Mouse (Mus musculus) megakaryocyte, embryonic 14.5 days (primary cell): ENCODE data around the gene Gad1. TPM values are rescaled to one million over a fixed set of nuclear protein-coding genes. Genes with fewer than 3 reads are reported as not detected.
"Not testable (repeated sequence)": the region's sequence is repeated elsewhere in the genome, so short reads cannot be mapped to it uniquely, and the experiment has no call there.

Source experiments
- H3K27me3 ChIP-seq: replicated peaks from 2 replicates; pipeline ENCODE3; 2012; ENCODE audit warnings: inconsistent platforms
- H3K36me3 ChIP-seq: replicated peaks from 2 replicates; pipeline ENCODE3; 2012; ENCODE audit warnings: low read length, inconsistent platforms, mixed read lengths
- H3K4me1 ChIP-seq: 2 replicates; pipeline ENCODE4 v1.6.1; 2012; ENCODE audit warnings: inconsistent platforms
- H3K4me3 ChIP-seq: replicated peaks from 2 replicates; pipeline ENCODE3; 2012; ENCODE audit warnings: moderate library complexity, mild to moderate bottlenecking, inconsistent platforms
- H3K9me3 ChIP-seq: 2 replicates; pipeline ENCODE4 v1.6.1; 2012; ENCODE audit warnings: inconsistent platforms
- FLI1 ChIP-seq: IDR thresholded peaks from 2 replicates; pipeline ENCODE4 v1.6.1; 2012; ENCODE audit warnings: low read length, inconsistent platforms, mixed read lengths
- GATA1 ChIP-seq: IDR thresholded peaks from 3 replicates; pipeline ENCODE4 v1.6.1; 2012; ENCODE audit warnings: mixed read lengths, low read length, inconsistent platforms, borderline replicate concordance
- polyA plus RNA-seq: library from polyadenylated mRNA; stranded (reverse); fragments of >175 nt; gene quantifications from 2 replicates; pipeline ENCODE4 v1.2.3, GENCODE M21; 2012; ENCODE audit warnings: low replicate concordance; ENCODE audit not compliant: insufficient read depth

The Gad1 gene
- 0.34 TPM in 1 of 2 replicates, not detected in the other for polyA plus RNA-seq

DNA sequence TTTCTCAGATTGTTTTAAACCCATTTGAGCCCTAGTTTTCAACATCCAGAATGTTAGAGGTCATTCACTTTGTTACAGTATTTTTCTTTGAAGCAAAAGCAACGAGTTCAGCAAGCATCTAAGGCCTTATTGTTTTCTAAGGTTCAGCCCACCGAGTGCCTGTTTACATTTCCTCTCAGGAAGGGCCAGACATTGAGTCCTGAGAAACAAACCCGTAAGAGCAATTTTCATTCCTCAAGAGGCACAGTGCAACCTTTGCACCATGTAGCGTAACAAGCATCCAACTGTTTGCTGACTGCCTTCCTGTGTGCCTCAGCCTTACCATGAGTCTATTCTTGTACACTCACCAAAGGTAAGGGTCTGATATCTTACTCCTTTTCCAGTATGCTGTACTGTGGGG lies at the start of gene Gad1:
TSS of gene Gad1 (plus strand) at position 301 of the 400 bp plus-strand sequence.
- no peaks in the 10 kb centered on the region for H3K9me3 ChIP-seq
- H3K27me3 ChIP-seq = peaks cover 3% of the 10 kb centered on the region
- no peak for TF ChIP-seq GATA1
- H3K4me3 ChIP-seq = no peak within 1 kb of the TSS
- no peaks in the 10 kb centered on the region; the same call in 1 of the 2 replicates for H3K4me1 ChIP-seq
- no peaks in the 10 kb centered on the region for H3K36me3 ChIP-seq

DNA sequence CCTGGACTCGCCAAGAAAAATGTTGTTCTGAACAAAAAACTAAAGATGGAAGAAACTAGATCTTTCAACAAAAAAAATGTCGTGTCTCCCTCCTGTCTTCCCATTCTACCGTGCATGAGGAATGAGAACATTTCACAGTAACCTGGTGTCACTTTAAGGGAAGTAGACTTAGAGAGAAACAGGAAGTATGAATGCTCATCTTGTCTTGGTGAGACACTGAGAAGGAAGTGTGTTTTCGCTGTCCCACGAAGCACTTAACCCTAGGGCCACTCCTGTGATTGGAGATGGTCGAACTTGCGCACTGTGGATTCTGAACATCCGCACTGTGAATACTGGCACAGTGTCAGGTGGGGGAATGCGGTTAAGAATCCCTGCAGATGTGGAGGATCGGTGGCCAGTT lies 49.4 kb upstream of the Gad1 start:
- peaks cover 10% of the 10 kb centered on the region for H3K27me3 ChIP-seq
- H3K9me3 ChIP-seq = no peaks in the 10 kb centered on the region
- no peak overlapping the region for H3K4me3 ChIP-seq
- TF ChIP-seq GATA1 (no peak), FLI1 (no peak)
- peaks cover 2% of the 10 kb centered on the region for H3K4me1 ChIP-seq
- no peaks in the 10 kb centered on the region for H3K36me3 ChIP-seq

DNA sequence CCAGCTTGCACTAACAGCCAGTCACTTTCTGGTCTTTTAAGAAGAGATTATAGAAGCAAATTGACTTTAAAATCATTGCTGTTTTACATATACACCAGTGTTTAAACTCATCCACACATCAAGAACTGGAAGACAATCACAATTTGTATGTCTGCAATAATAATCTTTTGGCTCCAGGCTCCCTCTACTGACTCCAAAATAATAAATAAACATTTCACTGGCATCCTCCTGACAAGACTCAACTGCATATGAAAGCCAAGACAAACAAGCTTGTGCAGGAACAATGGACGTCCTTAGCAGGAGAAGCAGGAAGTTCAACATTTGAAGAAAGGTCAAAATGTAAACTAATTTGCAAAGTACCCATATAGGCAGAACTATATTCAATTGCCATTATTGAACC lies 47.6 kb upstream of the Gad1 start:
- TF ChIP-seq GATA1 (no peak), FLI1 (no peak)
- Histone ChIP-seq H3K4me3 (no peak overlapping the region), H3K9me3 (peaks cover 6% of the 10 kb centered on the region), H3K27me3 (peaks cover 21% of the 10 kb centered on the region), H3K4me1 (peaks cover 12% of the 10 kb centered on the region), H3K36me3 (no peaks in the 10 kb centered on the region)

DNA sequence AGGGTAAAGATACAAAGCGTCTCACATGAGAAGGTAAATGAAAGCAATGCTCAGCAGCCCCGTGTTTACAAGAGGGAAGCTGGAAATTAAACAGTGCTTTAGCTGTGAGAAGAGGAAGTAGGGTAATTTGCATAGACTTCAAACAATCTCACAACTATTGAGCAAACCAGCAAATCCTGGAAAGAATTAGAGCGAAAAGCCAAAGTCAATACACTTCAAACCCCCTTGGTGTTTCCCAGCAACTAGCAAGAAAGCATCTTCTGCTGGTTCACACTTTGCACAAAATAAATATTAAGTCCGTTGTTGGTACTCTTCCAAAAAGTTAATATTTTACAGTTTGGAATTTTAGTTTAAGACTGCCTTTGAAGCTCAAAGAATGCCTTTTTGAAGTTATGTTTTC lies 47.0 kb upstream of the Gad1 start:
- no peak overlapping the region for H3K4me3 ChIP-seq
- H3K4me1 ChIP-seq = peaks cover 12% of the 10 kb centered on the region
- no peaks in the 10 kb centered on the region for H3K36me3 ChIP-seq
- peaks cover 8% of the 10 kb centered on the region for H3K9me3 ChIP-seq
- H3K27me3 ChIP-seq = peaks cover 20% of the 10 kb centered on the region
- no peak for TF ChIP-seq FLI1
- TF ChIP-seq GATA1 = no peak

DNA sequence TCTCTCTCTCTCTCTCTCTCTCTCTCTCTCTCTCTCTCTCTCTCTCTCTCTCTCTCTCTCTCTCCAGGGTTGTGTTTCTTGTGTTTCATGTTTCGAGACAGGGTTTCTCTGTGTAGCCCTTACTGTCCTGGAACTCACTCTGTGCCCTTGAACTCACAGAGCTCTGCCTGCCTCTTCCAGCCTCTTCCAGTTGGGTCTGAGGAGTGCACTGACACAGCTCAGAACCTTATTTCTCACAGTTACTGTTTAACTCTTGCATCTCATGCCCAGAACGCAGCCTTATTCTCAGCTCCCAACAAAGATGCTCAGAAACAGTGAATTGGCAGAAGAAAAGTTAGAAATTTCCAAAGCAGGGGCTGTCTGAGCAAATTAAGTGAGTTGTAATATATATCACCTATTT lies 46.5 kb upstream of the Gad1 start:
- H3K9me3 ChIP-seq = peaks cover 8% of the 10 kb centered on the region
- TF ChIP-seq GATA1 (no peak), FLI1 (no peak)
- no peaks in the 10 kb centered on the region for H3K36me3 ChIP-seq
- H3K4me3 ChIP-seq = no peak overlapping the region
- peaks cover 20% of the 10 kb centered on the region for H3K27me3 ChIP-seq
- peaks cover 12% of the 10 kb centered on the region for H3K4me1 ChIP-seq

DNA sequence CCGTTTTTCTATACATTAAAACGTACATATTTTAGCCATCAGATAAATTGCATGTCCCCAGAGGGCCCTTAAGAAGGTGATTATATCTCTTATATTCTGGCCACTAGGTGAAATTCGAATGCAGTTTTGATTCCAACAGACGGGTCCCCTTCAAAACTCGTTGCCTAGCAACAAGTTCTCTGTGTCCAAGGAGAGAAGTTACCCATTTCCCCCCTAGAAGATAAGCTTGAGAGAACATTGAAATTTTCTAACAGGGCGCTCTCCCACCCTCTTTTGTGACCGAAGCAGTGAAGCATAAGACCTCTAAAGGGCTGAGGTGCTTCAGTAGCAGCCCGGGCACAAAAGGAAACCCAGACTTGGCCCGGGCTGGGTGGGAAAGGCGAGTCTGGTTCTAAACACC lies 44.4 kb upstream of the Gad1 start, which contains the start of gene Erich2:
TSS of gene Erich2 (plus strand) at position 324 of the 400 bp plus-strand sequence.
- H3K9me3 ChIP-seq = peaks cover 8% of the 10 kb centered on the region
- TF ChIP-seq GATA1 = no peak
- peaks cover 20% of the 10 kb centered on the region for H3K27me3 ChIP-seq
- H3K36me3 ChIP-seq = no peaks in the 10 kb centered on the region
- peaks cover 12% of the 10 kb centered on the region for H3K4me1 ChIP-seq
- H3K4me3 ChIP-seq = peak within 1 kb of the TSS; percentile 91

DNA sequence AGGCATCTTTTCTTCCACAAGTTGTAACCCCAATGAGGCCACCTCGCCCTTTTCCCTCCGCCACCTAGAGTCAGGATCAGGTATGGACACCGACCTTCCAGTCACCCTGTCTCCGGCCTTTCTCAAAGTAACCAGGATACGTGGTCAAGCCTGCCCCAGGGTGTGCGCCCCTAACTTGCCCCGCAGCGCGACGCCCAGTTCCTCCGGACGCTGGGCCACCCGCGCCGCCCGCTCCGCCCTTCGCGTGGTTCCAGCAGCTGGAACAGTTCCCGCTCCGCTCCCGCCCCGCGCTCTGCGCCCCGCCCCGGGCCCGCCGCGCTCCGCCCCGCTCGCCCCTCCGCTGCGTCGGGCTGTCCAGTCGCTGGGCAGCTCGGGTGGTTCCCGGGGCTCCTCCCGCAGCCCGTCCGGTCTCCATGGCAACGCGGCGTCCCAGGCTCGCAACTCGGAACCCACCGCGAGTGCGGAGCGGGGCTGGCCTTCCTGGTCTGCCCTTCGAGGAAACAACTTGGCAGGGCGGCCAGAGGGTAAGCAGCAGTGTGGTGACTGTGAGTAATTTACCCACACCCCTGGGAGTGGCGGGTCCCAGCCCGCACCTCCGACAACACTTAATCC lies 43.7 kb upstream of the Gad1 start:
- Histone ChIP-seq H3K9me3 (peaks cover 8% of the 10 kb centered on the region), H3K4me1 (peaks cover 12% of the 10 kb centered on the region), H3K4me3 (peak overlapping the region; percentile 91), H3K36me3 (no peaks in the 10 kb centered on the region), H3K27me3 (peaks cover 18% of the 10 kb centered on the region)
- no peak for TF ChIP-seq FLI1

DNA sequence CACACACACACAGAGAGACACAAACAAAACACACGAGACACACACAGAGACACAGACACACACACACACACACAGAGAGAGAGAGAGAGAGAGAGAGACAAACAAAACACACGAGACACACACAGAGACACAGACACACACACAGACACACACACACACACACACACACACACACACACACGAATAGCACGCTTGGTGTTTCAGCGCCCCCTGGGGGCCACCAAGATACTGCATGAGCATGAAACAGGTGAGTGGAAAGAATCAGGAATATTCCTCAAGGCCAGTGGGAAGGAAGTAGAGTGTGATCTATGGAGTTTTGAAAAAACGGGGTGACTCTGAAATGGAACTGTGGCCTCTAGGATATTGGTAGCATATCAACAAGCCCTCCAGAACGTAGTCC lies 14.6 kb upstream of the Gad1 start:
- H3K9me3 ChIP-seq, H3K36me3 ChIP-seq, H3K27me3 ChIP-seq, H3K4me3 ChIP-seq, H3K4me1 ChIP-seq: not testable (repeated sequence)

DNA sequence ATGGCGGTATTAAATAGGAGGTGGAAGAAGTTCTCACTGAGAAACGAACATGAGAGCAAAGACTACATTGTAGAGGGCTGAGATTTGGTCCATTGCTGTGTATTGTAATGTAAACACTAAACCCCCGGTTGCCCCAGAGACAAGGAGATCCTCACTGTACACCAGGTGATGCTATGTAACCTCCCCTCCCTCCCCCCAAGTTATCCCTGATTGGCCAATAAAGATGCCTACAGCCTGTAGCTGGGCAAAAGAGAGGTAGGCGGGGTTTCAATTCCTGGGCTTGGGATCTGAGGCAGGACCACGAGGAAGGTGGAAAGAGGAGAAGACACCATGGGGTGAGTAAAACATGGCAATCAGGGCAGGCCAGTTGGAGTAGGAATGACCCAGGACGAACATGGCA lies 2.2 kb upstream of the Gad1 start:
- Histone ChIP-seq H3K36me3 (no peaks in the 10 kb centered on the region), H3K4me3 (no peak overlapping the region), H3K4me1 (no peaks in the 10 kb centered on the region; the same call in 1 of the 2 replicates), H3K9me3 (no peaks in the 10 kb centered on the region), H3K27me3 (no peaks in the 10 kb centered on the region)
- TF ChIP-seq GATA1 (no peak), FLI1 (no peak)

DNA sequence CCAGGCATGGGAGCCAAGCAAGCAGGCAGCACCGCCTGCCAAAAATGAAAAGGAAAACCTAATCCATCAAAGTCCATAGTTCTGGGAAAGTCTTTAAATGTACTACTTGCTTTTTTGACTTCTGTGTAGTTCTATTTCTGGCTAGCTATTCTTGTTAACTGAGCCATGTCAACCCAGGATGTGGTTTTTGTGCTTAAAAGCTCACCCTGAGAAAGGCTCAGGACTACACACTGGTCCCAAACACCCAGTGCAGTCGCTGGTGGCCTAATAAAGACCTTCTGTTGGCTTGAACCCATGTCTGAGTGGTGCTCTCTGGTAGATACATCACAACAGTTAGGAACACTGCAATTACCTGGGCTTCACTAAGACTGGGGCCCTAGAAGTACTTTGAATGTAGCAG lies 1.4 kb upstream of the Gad1 start:
- Histone ChIP-seq H3K36me3 (no peaks in the 10 kb centered on the region), H3K27me3 (no peaks in the 10 kb centered on the region), H3K9me3 (no peaks in the 10 kb centered on the region), H3K4me1 (no peaks in the 10 kb centered on the region; the same call in 1 of the 2 replicates), H3K4me3 (no peak overlapping the region)
- no peak for TF ChIP-seq GATA1
- no peak for TF ChIP-seq FLI1

DNA sequence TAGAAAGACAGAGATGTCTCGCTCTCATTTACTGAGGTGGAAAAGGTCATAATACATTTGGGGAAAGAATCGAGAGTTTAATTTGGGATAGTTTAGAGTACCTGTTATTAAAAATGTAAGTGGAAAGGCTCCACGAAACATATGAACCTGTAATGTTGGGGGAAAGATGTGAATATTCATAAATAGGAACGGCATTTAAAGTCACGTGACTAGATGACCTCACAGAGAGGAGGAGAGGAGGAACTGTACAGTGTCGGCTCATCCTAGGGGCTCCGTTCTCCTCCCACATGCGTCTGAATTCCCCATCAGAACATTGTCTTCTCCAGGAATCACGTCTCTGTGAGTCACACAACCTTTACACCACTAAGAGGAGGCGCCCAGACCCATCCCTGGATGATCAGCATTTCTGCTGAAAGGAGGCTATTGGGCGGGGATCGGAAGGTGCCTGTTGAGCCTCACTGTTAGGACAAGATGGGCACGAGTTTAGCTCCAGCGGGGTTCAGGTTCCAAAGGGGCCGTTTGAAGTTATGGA lies 739 bp upstream of the Gad1 start:
- Histone ChIP-seq H3K4me1 (no peaks in the 10 kb centered on the region; the same call in 1 of the 2 replicates), H3K36me3 (no peaks in the 10 kb centered on the region), H3K9me3 (no peaks in the 10 kb centered on the region), H3K27me3 (peaks cover 1% of the 10 kb centered on the region), H3K4me3 (no peak overlapping the region)
- no peak for TF ChIP-seq GATA1
- TF ChIP-seq FLI1 = no peak
